Mouse (Mus musculus) large intestine, adult 2 months (tissue): ENCODE measurements around the gene Spindoc. TPM values are rescaled to one million over a fixed set of nuclear protein-coding genes. Genes with fewer than 3 reads are reported as not detected.
A peak's percentile ranks its signal among the peaks of the same experiment; 100 is the strongest.
"Not testable (repeated sequence)": the region's sequence is repeated elsewhere in the genome, so short reads cannot be mapped to it uniquely, and the experiment has no call there.

Experiments used
- DNase-seq: peaks from one replicate; pipeline ENCODE4 v3.0.0-alpha.2; 2012; ENCODE audit warnings: low read depth, low spot score
- WGBS: fragments of 180-500 bp; shearing (Covaris S2); methylation state at CpG from one replicate; pipeline ENCODE4 v1.1.7; 2018; 5-methylcytosine and 5-hydroxymethylcytosine counted together
- polyA plus RNA-seq: library from polyadenylated mRNA; depleted of rRNA; stranded (reverse); fragments of >200 nt; gene quantifications from 2 replicates; pipeline ENCODE4 v1.2.3, GENCODE M21; 2012

Spindoc gene
- polyA plus RNA-seq, 1 experiment = 14.1 TPM

DNA sequence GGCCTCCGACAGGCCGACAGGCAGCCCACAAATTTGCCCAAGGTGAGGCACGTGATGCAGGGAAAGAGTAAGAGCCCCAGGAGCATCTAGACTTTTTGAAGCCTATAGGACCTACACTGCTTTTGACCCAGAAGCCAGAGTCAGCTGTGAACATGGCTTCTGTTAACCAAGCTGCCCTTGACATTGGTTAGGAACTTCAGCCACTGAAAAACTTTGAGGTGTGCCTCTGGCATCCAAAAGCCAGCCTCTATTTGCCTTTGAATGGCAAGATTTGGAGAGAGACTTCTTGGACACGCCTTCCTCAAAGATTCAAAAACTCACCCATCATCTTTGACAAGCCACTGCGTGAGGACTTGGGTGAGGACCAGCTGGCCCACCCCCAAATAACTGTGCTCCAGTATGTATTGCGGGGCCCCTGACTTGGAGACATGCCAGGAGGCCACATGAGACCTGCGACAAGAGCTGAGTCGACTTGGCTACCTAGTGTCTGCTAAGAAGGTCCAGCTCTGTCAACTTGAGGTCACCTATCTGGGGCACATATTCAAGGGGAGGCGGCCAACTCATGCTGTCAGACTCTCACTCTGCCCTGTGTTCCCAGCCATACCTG, 21.9 kb upstream of the Spindoc start:
- 51% methylated on average over 9 of the region's 9 CpGs for WGBS
- DNase-seq = no peak

DNA sequence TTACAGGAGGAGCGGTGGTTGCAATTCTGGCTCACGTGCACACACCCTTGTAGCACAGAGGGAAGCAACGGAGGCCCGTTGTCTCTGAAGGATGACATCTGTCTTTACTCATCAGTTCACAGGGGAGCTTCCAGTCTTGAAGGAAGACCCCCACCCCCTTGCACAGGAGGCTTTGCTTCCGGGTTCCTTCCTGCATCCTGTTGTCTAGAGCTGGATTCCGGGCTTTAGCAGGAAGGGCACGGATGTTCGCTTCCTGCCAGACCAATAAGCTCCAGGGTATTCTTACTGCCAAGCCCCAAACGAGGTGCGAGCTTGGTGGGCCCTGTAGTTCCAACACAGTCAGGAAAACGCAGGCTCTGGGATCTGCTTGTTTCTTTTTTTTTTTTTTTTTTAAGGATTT, 17.8 kb upstream of the Spindoc start:
- no peak for DNase-seq
- WGBS = 79% methylated on average over 11 of the region's 11 CpGs

DNA sequence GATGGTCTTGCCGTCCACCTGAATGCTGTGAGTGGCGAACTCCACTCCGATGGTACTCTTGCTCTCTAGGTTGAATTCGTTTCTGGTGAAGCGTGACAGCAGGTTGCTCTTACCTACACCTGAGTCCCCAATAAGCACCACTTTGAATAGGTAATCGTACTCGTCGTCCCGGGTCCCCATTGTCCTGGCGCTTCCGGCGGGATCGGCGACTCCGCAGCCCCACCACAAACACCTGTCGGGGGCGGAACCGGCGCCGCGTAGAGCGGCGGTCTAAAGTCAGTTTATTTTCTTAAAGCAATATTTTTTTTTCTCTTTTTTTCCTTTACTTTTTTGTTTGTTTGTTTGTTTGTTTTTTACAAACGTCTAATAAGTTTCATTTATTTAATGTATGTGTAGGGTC, 16.1 kb upstream of the Spindoc start:
- 31% methylated on average over 24 of the region's 24 CpGs for WGBS
- not testable (repeated sequence) for DNase-seq

DNA sequence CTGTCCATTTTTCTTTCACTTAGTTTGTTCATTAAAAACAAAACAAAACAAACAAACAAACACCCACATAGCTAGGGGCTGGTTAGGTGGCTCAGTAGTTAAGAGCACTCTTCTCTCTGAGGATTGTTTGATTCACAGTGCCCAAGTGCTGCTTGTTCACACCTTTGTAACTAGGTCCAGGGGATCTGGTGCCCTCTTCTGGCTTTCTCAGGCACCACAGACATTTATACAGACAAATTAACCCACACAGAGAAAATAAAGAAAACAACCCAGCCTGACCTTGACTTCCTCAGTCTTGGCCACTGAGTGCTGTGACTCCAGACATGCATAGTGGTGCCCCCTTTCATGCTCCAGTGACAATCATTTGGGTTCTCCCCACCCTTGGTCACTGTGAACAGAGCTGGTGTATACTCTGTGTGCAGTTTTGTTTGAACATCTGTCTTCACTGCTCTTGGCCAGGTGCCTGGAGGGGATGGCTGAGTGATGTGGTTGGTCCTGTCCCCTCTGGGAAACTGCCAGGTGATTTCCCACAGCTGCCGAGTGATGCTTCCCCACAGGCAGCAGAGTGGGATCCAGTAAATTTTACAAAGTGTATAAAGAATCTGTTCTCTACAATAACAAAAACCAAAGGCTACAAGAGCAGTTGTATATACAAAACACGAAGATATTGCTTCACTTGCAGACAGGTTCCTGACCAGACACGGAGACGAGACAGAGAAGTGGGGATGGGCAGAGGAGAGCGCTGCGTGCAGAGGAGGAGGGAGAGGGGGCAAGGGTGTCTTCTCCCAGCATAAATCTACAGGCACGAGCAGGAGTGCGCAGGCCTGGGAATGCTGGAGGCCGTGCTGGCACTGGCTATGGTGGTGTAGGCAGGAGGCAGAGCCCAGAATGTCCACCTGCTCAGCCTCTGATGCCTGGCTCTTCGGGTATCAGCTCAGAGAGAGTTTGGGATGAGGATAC, 14.4 kb upstream of the Spindoc start:
- WGBS = 53% methylated on average over 10 of the region's 10 CpGs

GRCm38 (mm10) chr19:7388488-7388887, 5.7 kb upstream of the Spindoc start:
- no peak for DNase-seq
- WGBS = 82% methylated on average over 6 of the region's 6 CpGs

More for the DNA sequence above, 14.4 kb upstream of the Spindoc start:
- DNase-seq = not testable (repeated sequence)

DNA sequence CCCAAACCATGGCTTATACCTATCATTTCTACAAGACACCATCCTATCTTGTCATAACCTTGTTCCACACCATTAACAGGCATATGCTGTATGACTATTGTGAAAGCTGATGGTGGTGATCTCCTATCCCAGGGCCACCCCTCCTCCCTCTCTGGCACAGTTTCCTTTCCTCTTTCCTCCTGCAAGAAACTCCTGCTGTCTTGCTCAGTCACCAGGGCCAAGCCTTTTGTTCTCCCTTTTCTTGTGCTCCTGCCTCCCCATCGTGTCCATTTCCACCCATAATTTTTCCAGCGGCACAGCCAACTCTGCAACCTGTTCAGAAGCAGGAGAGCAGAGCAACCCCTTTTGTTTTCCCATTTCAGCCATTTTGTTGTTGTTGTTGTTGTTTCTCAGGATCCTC, 3.2 kb upstream of the Spindoc start:
- no peak for DNase-seq

GRCm38 (mm10) chr19:7382248-7382902, 419 bp downstream of the Spindoc start:
- under 1% methylated on average over 60 of the region's 60 CpGs for whole genome bisulfite sequencing

More for the DNA sequence above, 3.2 kb upstream of the Spindoc start:
- WGBS = 87% methylated on average over 2 of the region's 2 CpGs

GRCm38 (mm10) chr19:7381906-7382247, 917 bp downstream of the Spindoc start:
- no peak for DNase-seq
- WGBS = 5% methylated on average over 8 of the region's 8 CpGs

More at GRCm38 (mm10) chr19:7382248-7382902, 419 bp downstream of the Spindoc start:
- no peak for DNase-seq

DNA sequence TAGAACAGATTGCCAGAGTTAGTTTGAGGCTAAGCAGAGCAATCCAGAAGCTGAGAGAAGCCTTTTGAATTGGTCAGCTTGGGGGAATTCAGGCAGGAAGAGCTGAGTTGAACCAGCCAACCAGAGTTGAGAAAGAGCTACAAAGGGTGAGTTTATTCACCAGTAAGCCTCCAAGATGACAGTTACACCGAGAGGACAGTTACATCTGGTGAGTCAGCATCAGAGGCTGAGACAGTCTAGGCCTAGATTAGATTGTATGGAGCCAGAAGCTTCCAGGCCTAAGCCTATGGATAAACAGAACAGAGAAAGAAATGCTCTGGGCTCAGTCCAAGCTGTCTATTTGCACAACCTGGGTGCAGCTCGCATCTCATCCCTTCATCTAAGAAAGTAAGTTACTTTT, 5.2 kb downstream of the Spindoc start:
- WGBS = 56% methylated on average over 2 of the region's 2 CpGs
- no peak for DNase-seq

DNA sequence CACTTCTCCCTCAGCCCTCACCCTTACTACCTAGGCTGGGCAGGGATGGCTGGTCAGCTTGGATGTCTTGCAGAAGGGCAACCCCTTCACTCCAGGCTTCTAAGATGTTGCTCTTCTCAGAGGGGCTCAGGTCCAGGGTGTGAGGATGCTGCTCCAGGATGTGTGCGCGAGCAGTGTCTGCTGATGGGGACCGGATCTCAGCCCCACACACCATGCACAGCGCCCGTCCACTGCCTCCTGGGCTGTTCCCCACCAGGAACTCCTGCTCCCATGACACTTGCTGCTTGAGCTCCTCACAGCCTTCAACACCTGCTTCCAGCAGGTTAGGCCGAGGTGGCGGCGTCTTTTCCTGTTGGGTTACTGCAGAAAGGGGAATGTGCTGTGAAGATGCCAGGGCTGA, 8.3 kb downstream of the Spindoc start:
- WGBS = 95% methylated on average over 8 of the region's 8 CpGs
- DNase-seq = no peak

- WGBS = 37% methylated on average over 4 of the region's 4 CpGs
- not testable (repeated sequence) for DNase-seq
Observed at GRCm38 (mm10) chr19:7369469-7369868, 13.3 kb downstream of the Spindoc start.

DNA sequence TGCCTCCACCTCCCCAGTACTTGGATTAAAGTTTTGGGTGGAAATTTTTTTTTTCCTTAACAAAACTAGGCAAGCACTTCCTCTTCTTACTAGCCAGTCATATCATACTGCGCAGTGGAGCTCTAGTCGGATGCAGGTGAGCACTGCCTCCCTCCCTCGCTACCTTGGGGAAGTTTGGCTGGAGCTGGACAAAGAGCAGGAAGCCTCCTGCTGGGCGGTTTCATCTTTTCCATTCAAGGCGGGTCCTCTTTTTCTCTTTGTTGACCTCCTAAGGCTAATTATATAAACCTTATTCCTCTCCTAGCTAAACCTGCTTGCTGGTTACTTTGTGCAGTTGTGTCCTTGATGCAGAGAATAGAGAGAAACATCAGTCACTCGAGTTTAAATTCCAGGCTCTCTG, 29.2 kb downstream of the Spindoc start:
- no peak for DNase-seq
- 46% methylated on average over 6 of the region's 6 CpGs for WGBS

- no peak for DNase-seq
- 81% methylated on average over 11 of the region's 11 CpGs for WGBS
Observed at GRCm38 (mm10) chr19:7352809-7353495, 29.8 kb downstream of the Spindoc start.

DNA sequence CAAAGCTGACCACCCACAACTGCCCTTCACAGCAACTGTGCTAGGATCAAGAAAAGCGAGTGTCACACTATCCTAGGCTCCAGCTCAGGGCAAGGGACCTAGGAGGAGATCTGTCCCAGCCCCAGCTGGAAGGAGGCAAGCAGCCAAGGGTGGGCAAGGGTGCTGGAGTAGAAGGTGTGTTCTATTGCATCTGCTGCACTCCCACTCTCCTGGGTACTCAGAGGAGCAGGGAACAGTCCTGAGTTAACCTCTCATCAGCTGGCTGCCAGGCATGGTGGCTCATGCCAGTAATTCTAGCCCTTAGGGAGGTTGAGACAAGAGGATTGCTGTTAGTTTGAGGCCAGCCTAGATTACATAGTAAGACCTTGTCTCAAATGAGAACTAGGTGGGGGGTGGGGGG, 32.8 kb downstream of the Spindoc start:
- 76% methylated on average over 1 of the region's 1 CpGs for WGBS

GRCm38 (mm10) chr19:7345235-7345755, 37.5 kb downstream of the Spindoc start:
- 9% methylated on average over 4 of the region's 4 CpGs for WGBS
- DNase-seq = no peak

More for the DNA sequence above, 32.8 kb downstream of the Spindoc start:
- DNase-seq = no peak

DNA sequence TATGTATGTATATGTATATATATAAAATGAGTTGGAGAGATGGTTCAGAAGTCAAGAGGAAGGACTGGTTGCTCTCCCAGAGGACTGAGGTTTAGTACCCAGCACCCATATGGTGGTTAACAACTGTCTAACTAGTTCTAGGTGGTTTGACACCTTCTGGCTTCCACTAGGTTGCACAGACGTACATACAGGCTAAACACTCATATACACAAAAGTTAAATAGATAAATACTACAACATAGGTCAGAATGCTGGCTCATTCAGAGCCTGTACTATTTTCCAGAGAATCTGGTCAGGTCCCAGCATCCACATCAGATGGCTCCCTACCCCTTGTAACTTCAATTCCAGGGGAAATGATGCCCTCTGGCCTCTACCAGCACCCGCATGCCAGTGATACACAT, 40.1 kb downstream of the Spindoc start:
- 87% methylated on average over 2 of the region's 2 CpGs for WGBS
- DNase-seq = no peak

DNA sequence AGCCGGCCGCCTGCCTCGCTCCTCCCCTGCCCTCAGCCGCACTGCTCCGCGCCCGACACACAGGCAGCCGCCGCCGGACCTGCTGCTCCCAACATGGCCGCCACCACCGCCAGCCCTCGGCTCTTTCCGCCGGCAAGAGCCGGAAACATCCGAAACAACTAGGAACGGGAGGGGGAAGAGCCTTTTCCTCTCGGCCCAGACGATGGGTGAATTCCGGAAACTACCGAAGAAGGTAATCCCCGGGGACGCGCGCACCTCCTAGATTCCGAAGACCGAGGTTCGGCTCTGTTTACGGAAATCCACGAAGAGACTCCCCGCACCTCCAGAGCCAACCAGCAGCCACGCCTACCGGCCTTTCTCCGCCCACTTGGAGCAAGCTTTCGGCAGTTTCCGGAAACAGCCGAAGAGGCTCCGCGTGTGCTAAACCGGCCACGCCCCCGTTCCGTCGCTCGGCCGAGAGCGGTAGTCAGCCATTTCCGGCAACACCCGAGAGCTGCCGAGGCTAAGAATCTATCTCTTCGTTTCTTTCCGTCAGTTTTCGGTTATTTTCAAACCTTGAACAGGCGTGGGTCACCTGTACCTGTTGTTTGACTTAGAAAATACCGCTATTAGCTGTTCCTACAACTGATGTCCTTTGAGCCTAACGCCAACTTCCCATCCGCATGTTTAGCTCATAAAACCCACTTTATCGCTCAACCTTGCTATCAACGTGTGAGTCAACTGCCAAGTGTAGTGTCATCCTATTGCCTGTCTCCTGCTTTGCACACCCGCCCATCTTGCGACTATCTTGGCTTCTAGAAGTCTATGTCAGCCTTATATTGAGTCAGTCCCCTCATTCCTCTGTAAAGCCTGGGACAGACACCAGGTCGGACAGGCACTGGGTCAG, 41.0 kb downstream of the Spindoc start, which contains the start of gene Mark2:
Gene Mark2, minus strand, starts transcription at position 349 of the 886 bp plus-strand sequence.
- WGBS = 2% methylated on average over 63 of the region's 63 CpGs
- DNase-seq = peak; percentile 100

DNA sequence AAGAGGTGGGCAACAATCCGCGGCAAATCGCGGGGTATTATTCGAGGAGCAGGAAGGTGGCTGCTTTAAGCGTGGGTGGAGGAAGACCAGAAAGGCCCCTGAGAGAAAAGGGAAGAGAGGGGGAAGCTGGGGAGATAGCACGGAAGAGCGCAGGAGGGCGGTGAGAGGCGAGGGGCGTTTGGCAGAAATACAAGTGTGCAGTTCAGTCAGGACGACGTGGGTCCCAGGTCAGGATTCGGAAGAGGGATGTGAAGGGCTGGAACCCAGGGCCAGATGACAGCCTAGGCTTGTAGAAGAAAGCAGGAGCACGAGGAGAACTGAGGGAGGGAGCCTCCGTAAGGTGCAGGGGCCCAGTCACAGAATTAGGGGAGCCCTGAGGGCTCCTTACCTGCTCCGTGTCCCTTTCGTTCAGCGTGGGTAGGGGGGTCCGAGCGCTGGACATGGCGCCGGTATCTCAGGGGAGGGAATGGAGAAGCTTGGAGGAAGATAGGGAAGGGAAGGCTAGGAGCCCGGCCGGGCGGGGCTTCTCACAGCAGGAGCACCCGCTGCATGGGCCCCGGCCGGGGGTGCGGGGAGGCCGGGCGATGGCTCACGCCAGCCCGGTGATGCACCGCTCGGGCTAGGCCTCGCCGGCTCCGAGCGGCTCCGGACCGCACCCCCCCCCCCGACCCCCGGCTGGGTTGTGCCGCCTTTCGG, 41.9 kb downstream of the Spindoc start:
- WGBS = 1% methylated on average over 46 of the region's 46 CpGs
- no peak for DNase-seq
